Mouse (Mus musculus) liver, adult 2 months (tissue): ENCODE data around the gene Ywhab.

Experiments used
- CTCF ChIP-seq: fragments of 200-500 bp; IDR thresholded peaks from 2 replicates; pipeline ENCODE4 v1.5.1; 2011; ENCODE audit warnings: low read depth, low read length, control low read depth
- POLR2A ChIP-seq: fragments of 200-500 bp; IDR thresholded peaks from 2 replicates; pipeline ENCODE4 v1.6.1; 2011; ENCODE audit warnings: low read length, control low read depth; ENCODE audit not compliant: insufficient read depth; ENCODE audit errors: extremely low read depth

DNA sequence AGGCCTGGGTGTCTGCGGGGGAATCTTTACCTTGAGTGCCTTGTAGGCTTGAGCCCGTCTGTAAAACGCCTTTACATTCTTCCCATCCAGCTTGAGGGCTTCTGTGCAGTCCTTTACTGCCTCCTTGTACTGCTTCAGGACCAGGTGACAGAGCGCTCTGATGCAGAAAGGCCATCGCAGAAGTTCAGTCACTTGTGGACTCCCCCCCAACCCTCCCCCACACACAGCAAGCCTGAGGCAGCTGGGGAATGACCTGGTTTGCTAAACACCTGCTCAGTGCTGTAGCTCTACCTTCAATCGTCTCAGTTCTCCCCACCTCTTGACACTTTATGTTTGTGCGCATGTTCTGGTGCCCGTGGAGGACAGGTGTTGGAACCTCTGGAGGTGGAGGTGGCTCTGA is 59.9 kb downstream of the Ywhab start:
- TF ChIP-seq CTCF: no peak
- TF ChIP-seq POLR2A: no peak
